Mouse (Mus musculus) heart, embryonic 11.5 days (tissue): ENCODE measurements around the gene Clec4a1. TPM values are rescaled to one million over a fixed set of nuclear protein-coding genes. Genes with fewer than 3 reads are reported as not detected.

Experiments
- ATAC-seq: fragments of 200-750 bp; cut with Nextera tagmentation; replicated peaks from 2 replicates; pipeline ENCODE4 v1.8.0; 2017; ENCODE audit warnings: moderate library complexity; ENCODE audit not compliant: insufficient number of reproducible peaks, low FRiP score, low TSS enrichment
- H3K27ac ChIP-seq: fragments of 300-500 bp; sonication (generic); 2 replicates; pipeline ENCODE4 v1.5.1; 2014; ENCODE audit warnings: mild to moderate bottlenecking, low read depth, low read length
- H3K27me3 ChIP-seq: fragments of 300-500 bp; sonication (generic); 2 replicates; pipeline ENCODE4 v1.6.1; 2014; ENCODE audit warnings: mild to moderate bottlenecking, low read length, mixed read lengths; ENCODE audit not compliant: control insufficient read depth, insufficient read depth
- H3K36me3 ChIP-seq: fragments of 300-500 bp; sonication (generic); 2 replicates; pipeline ENCODE4 v1.6.1; 2014; ENCODE audit warnings: mild to moderate bottlenecking, low read length, moderate library complexity, mixed read lengths; ENCODE audit not compliant: control insufficient read depth, insufficient read depth
- H3K4me1 ChIP-seq: fragments of 300-500 bp; sonication (generic); 2 replicates; pipeline ENCODE4 v1.6.1; 2014; ENCODE audit warnings: low read length; ENCODE audit not compliant: control insufficient read depth, insufficient read depth
- H3K4me2 ChIP-seq: fragments of 300-500 bp; sonication (generic); 2 replicates; pipeline ENCODE4 v1.6.1; 2014; ENCODE audit warnings: mild to moderate bottlenecking, moderate library complexity
- H3K4me3 ChIP-seq: fragments of 300-500 bp; sonication (generic); 2 replicates; pipeline ENCODE4 v1.5.1; 2014; ENCODE audit warnings: low read depth, low read length
- H3K9ac ChIP-seq: fragments of 300-500 bp; sonication (generic); 2 replicates; pipeline ENCODE4 v1.6.1; 2014; ENCODE audit warnings: mild to moderate bottlenecking, low read depth, low read length, moderate library complexity
- H3K9me3 ChIP-seq: fragments of 300-500 bp; sonication (generic); replicated peaks from 2 replicates; pipeline ENCODE4 v1.6.1; 2016; ENCODE audit warnings: low read length; ENCODE audit not compliant: control insufficient read depth
- WGBS: fragments of 180-500 bp; shearing (Covaris S2); extraction: QIAGEN DNeasy Blood & Tissue Kit; methylation state at CpG from one replicate; pipeline ENCODE4 v1.1.7; 2014; ENCODE audit not compliant: insufficient replicate concordance; 5-methylcytosine and 5-hydroxymethylcytosine counted together
- polyA plus RNA-seq: library from polyadenylated mRNA; unstranded; fragments of >200 nt; fragmentation: Nextera tagmentation; extraction: Ambion mirVana; gene quantifications from 2 replicates; pipeline ENCODE4 v1.2.1, GENCODE M21; 2014

The Clec4a1 gene
- polyA plus RNA-seq, 1 experiment from 2014 or later = 0.43 TPM

DNA sequence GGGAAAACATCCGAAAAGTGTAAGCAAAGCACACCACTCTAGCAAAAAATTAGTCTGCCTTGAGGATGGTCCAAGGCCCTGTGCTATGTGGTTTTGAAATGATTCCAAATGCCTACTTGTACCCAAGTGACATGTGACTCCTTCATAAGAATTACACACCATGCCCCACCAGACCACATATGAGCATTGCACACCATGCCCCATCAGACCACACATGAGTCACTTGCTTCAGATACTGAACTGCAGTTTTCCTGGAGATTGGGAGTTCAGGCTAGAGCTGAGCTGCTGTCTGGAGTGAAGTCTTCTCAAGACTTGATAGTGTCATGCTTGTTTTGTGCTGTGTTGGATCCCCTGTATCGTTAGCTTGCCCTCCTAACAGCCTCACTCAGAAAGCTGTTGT, 32.0 kb upstream of the Clec4a1 start:
- no peaks in the 10 kb centered on the region for H3K4me1 ChIP-seq
- WGBS = 96% methylated on average over 2 of the region's 2 CpGs
- H3K9ac ChIP-seq = no peak overlapping the region
- H3K27ac ChIP-seq = no peak overlapping the region
- H3K4me2 ChIP-seq = no peak overlapping the region
- no peak overlapping the region for H3K4me3 ChIP-seq
- ATAC-seq = no peak
- no peaks in the 10 kb centered on the region for H3K27me3 ChIP-seq
- H3K36me3 ChIP-seq = peaks cover 24% of the 10 kb centered on the region
- no peaks in the 10 kb centered on the region for H3K9me3 ChIP-seq

GRCm38 (mm10) chr6:122892442-122893049, 29.1 kb upstream of the Clec4a1 start:
- no peaks in the 10 kb centered on the region for H3K9me3 ChIP-seq
- H3K36me3 ChIP-seq = peaks cover 8% of the 10 kb centered on the region
- H3K4me3 ChIP-seq = no peak overlapping the region
- 16% methylated on average over 2 of the region's 2 CpGs for whole genome bisulfite sequencing
- no peaks in the 10 kb centered on the region for H3K27me3 ChIP-seq
- no peak overlapping the region for H3K9ac ChIP-seq
- no peaks in the 10 kb centered on the region for H3K4me1 ChIP-seq
- no peak for ATAC-seq
- no peak overlapping the region for H3K27ac ChIP-seq
- no peak overlapping the region for H3K4me2 ChIP-seq

DNA sequence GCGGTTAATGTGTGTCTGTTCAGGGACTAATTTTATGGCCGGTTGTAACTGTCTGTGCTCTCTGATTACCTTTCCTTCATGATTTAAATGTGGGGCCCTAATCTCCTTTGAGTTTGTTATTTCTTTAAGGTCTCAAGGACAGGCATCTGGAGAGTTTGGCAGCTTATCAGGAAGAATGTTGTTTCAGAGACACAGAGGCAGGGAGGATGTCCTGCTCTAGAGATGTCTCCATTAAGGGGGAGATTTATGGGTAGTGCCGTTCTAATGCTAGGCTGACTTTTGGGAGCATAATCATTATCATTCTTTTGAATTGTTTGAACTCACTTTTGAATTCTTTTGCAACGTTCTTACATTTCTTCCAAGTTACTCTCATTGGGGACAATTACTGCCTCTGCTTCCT, 1.7 kb upstream of the Clec4a1 start:
- no peak overlapping the region for H3K4me3 ChIP-seq
- no peaks in the 10 kb centered on the region for H3K9me3 ChIP-seq
- no peaks in the 10 kb centered on the region for H3K27me3 ChIP-seq
- no peak for ATAC-seq
- no peaks in the 10 kb centered on the region for H3K36me3 ChIP-seq
- no peak overlapping the region for H3K4me2 ChIP-seq
- 41% methylated on average over 4 of the region's 4 CpGs for WGBS
- no peaks in the 10 kb centered on the region for H3K4me1 ChIP-seq
- no peak overlapping the region for H3K9ac ChIP-seq
- no peak overlapping the region for H3K27ac ChIP-seq

GRCm38 (mm10) chr6:122934845-122935244, 13.2 kb downstream of the Clec4a1 start:
- no peaks in the 10 kb centered on the region for H3K9me3 ChIP-seq
- H3K4me2 ChIP-seq = no peak overlapping the region
- no peaks in the 10 kb centered on the region for H3K4me1 ChIP-seq
- no peak for ATAC-seq
- no peak overlapping the region for H3K9ac ChIP-seq
- 79% methylated on average over 3 of the region's 3 CpGs for WGBS
- no peak overlapping the region for H3K4me3 ChIP-seq
- H3K27ac ChIP-seq = no peak overlapping the region
- H3K36me3 ChIP-seq = no peaks in the 10 kb centered on the region
- H3K27me3 ChIP-seq = no peaks in the 10 kb centered on the region

GRCm38 (mm10) chr6:122939618-122940017, 18.0 kb downstream of the Clec4a1 start:
- Histone ChIP-seq H3K4me3 (no peak overlapping the region), H3K9ac (no peak overlapping the region), H3K36me3 (no peaks in the 10 kb centered on the region), H3K4me1 (no peaks in the 10 kb centered on the region), H3K4me2 (no peak overlapping the region), H3K27me3 (no peaks in the 10 kb centered on the region), H3K9me3 (no peaks in the 10 kb centered on the region), H3K27ac (no peak overlapping the region)
- WGBS = 79% methylated on average over 5 of the region's 5 CpGs
- ATAC-seq = no peak

GRCm38 (mm10) chr6:122946760-122947159, 25.1 kb downstream of the Clec4a1 start:
- no peaks in the 10 kb centered on the region for H3K4me1 ChIP-seq
- no peaks in the 10 kb centered on the region for H3K9me3 ChIP-seq
- no peaks in the 10 kb centered on the region for H3K36me3 ChIP-seq
- no peak overlapping the region for H3K27ac ChIP-seq
- 73% methylated on average over 2 of the region's 2 CpGs for WGBS
- no peak for ATAC-seq
- H3K4me2 ChIP-seq = no peak overlapping the region
- H3K9ac ChIP-seq = no peak overlapping the region
- H3K4me3 ChIP-seq = no peak overlapping the region
- no peaks in the 10 kb centered on the region for H3K27me3 ChIP-seq

DNA sequence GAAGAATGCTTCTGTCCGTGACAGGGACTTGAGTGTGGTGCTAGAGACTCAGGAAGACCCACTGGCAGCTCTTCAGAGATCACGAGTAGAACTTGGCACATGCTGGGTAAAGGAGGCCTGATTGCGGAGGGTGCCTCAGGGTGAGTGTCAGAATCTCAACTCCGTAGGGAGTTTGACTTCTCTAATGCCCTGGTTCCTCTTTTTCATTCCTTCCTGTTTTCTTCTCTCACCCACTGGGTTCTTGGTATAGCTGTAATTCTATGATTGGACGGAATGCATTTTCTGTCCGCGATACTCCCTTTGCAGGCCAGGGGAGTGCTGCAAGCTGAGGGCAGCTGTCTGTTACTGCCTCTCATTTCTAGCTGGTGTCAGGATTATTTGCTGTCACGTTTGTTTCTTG, 30.8 kb downstream of the Clec4a1 start, which contains the start of gene Clec4a3:
TSS of gene Clec4a3 (plus strand) at position 115 of the 400 bp plus-strand sequence.
- no peak within 1 kb of the TSS for H3K4me2 ChIP-seq
- H3K4me3 ChIP-seq = no peak within 1 kb of the TSS
- WGBS = 78% methylated on average over 8 of the region's 8 CpGs
- no peaks in the 10 kb centered on the region for H3K36me3 ChIP-seq
- ATAC-seq = no peak
- no peaks in the 10 kb centered on the region for H3K9me3 ChIP-seq
- no peak within 1 kb of the TSS for H3K9ac ChIP-seq
- no peaks in the 10 kb centered on the region for H3K4me1 ChIP-seq
- no peaks in the 10 kb centered on the region for H3K27me3 ChIP-seq
- no peak within 1 kb of the TSS for H3K27ac ChIP-seq

DNA sequence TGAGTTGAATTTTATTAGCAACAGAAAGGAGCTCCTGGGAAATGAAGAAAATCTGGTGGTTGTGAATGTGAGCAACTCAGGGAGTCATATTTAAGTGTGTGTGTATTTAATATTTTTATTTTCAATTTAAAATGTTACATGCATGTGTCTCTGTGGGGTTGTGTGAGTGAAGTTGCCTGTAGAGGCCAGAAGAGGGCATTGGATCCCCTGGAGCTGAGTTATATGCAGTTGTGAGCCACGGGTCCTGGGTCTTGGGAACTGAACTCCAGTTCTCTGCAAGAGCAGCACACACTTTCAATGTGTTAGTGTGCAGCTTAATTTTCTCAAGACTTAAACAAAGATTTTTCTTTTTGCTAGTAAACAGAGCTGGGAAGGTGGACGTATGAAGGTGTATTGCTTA, 42.9 kb downstream of the Clec4a1 start:
- Histone ChIP-seq H3K4me2 (no peak overlapping the region), H3K27ac (no peak overlapping the region), H3K27me3 (no peaks in the 10 kb centered on the region), H3K9me3 (peaks cover 6% of the 10 kb centered on the region), H3K4me1 (no peaks in the 10 kb centered on the region), H3K36me3 (no peaks in the 10 kb centered on the region), H3K4me3 (no peak overlapping the region), H3K9ac (no peak overlapping the region)
- ATAC-seq = no peak
- WGBS = 77% methylated on average over 2 of the region's 2 CpGs

DNA sequence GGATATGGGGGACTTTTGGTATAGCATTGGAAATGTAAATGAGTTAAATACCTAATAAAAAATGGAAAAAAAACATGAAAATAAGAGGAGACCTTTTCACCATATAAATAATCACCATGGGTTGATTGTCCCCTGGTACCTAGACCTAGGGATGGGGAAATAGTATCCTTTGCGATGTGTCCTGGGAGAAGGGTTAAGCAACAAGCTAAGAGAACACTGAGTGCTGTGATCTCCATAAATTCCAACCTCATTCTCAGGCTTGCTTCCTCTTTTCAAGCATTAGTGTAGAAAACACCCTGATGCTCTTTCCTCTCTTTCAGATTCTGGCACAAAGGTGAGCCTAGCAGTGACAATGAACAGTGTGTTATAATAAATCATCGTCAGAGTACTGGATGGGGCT, 47.4 kb downstream of the Clec4a1 start:
- H3K36me3 ChIP-seq = no peaks in the 10 kb centered on the region
- H3K27ac ChIP-seq = no peak overlapping the region
- WGBS = 78% methylated on average over 2 of the region's 2 CpGs
- no peak for ATAC-seq
- H3K4me2 ChIP-seq = no peak overlapping the region
- no peaks in the 10 kb centered on the region for H3K4me1 ChIP-seq
- no peaks in the 10 kb centered on the region for H3K27me3 ChIP-seq
- H3K4me3 ChIP-seq = no peak overlapping the region
- no peak overlapping the region for H3K9ac ChIP-seq
- no peaks in the 10 kb centered on the region; the same call in 1 of the 2 replicates for H3K9me3 ChIP-seq
